Mouse (Mus musculus) cerebellum, adult 11-12 months (tissue): ENCODE results near the gene Efcc1.
"Not testable (repeated sequence)": the region's sequence is repeated elsewhere in the genome, so short reads cannot be mapped to it uniquely, and the experiment has no call there.

Experiments
- DNase-seq: peaks from one replicate; pipeline ENCODE4 v3.0.0; 2022

Gene Efcc1

GRCm38 (mm10) chr6:87745301-87745700, 14.6 kb downstream of the Efcc1 start:
- DNase-seq: no peak

DNA sequence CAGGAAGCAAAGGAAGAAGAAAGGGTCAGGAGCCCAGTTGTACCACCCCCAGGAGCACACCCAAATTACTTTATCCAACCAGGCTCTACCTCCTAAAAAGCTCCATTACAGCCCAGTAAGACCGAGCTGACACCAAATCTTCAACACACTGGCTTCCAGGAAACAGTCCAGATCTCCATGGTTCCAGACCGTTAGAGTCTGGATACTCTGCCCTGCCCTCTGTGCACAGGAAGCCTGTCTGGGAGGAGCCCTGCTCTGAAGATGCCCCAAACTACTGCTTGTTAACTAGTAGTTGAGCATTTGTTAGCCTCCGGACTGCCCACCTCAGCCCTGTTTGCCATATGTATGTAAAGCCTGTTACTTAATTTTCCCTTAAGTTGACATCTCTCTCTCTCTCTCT, 15.4 kb downstream of the Efcc1 start:
- no peak for DNase-seq

GRCm38 (mm10) chr6:87746849-87747248, 16.2 kb downstream of the Efcc1 start:
- no peak for DNase-seq

- no peak for DNase-seq
Measured at GRCm38 (mm10) chr6:87748078-87748477, 17.4 kb downstream of the Efcc1 start.

DNA sequence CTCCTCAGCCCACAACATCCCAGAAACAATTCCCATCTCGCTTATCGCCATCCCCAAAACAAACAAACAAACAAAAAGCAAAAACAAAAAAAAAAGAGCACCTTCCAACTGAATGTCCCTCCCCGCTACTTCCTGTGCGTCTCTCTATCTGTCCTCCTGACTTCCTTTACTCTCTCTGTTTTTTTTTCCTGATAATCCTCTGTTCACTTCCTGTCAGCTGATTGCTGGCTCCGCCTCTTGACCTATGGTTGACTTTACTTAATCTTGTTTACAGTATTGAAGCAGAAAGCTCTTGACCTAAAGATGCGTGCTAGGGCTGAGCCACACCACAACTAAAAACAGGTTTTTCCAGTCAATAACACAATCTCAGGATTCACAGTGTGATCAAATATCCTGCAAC, 17.9 kb downstream of the Efcc1 start:
- no peak for DNase-seq

- no peak for DNase-seq
Measured at GRCm38 (mm10) chr6:87750184-87750910, 19.7 kb downstream of the Efcc1 start.

DNA sequence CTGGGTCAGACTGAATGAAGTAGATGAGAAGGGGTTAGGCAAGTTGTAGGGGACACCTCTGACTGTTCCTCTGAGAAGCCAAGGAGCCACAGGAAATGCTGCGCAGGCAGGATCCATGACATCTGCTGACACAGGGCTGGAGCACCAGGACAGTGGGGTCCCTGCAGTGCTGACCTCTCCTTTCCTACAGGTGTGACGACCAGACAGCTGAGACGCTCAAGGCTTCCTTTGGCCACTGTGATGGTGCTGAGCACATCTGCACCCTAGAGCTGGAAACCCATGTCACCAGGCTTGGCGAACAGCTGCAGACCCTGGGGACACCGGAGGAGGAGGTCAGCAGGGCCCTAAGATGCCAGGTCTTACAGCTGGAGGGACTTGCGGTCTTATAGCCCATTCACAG, 20.9 kb downstream of the Efcc1 start:
- DNase-seq: no peak

DNA sequence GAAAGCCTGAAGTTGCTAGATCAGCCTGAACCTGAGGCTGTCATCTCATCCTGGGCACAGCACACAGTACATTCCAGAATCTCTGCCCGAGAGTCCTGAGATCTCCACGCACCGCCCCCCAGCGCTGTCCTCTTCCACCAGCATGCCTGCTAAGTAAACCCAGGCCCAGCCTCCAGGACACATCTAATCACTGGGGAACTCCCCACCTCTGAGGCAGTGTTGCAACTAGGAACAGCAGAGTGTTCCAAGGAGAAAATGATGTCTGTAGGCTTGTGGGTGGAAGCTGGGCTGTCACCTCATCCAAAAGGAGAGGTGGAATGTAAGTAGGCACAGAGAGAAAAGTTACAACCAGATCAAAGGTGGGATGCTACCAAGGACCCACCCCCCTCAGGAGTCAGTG, 24.5 kb downstream of the Efcc1 start:
- no peak for DNase-seq

DNA sequence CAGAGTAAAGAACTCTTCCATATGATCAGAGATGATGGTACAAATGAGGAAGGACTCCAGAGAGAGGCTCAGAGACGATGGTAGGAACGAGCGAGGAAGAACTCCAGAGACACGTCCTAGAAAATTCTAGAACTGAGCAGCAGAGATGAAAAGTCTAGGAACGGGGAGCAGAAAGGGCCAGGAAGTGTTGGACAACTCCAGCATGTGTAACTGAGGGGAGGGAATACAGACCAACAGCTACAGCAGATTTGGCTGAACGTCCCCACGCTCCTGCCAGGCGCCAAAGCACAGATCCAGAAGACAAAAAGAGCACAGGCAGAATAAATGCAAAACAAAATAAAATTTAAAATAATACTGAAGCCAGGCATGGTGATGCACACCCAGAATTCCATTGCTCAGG, 26.2 kb downstream of the Efcc1 start:
- DNase-seq: no peak

GRCm38 (mm10) chr6:87759404-87759803, 28.7 kb downstream of the Efcc1 start:
- DNase-seq: no peak

DNA sequence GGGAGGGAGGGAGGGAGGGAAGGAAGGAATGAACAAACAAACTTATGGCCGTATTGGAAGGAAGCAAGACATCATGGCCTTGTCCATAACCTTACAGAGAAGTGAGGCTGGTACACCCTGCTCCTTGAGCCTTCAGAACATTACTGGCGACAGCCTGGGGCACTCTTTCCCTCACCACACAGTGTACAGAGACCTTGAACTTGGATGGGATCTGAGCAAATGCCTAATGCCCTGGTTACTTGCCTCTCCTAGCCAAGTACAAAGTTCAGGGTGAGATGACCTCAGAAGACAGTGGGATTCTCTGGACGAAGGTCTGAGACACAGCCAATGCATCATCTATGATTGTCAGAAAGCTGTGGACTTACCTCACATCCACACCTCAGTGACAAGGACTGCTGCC, 29.2 kb downstream of the Efcc1 start:
- DNase-seq: no peak

- DNase-seq: no peak
Measured at GRCm38 (mm10) chr6:87762161-87762560, 31.5 kb downstream of the Efcc1 start.

DNA sequence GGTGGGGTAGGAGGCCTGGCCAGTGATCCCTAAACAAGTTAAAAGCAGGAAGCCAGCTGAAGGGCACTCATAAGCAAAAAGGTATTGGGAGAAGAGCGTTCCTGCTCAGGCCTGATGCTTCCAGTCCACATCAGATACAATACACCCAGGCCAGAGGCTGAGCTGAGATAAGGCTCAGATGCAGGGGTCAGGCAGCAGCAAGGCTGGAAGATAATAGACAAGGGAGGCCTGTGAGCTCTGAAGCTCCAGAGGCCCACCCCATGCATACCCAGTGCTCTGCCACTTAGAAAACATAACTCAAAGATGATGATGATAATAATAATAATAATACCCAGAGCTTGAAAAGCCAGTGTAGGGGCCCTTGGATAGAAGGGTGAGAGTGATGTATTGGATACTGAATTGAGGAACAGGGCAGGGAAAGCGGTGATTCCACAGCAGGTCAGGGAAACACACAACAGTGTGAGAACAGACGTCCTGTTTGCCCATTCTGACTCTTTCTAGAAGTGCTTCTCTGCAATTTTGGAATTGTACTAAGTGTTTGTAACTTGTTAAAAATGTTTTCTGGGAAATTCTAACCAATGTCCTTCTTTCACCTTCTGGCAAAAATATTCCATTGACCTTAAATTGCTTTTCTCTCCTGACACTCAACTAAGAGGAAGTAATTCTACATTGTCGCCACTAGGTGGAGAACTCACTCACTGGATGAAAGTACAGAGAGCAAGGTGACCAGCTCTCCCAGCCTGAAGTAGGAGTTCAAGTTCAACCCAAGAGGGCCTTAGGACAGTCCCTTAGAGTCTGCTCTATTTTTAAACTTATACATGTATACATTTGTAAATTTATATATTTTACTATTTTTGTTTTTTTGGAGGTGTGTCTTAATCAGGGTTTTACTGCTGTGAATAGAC, 33.0 kb downstream of the Efcc1 start:
- DNase-seq: no peak

GRCm38 (mm10) chr6:87764296-87764695, 33.6 kb downstream of the Efcc1 start:
- not testable (repeated sequence) for DNase-seq

DNA sequence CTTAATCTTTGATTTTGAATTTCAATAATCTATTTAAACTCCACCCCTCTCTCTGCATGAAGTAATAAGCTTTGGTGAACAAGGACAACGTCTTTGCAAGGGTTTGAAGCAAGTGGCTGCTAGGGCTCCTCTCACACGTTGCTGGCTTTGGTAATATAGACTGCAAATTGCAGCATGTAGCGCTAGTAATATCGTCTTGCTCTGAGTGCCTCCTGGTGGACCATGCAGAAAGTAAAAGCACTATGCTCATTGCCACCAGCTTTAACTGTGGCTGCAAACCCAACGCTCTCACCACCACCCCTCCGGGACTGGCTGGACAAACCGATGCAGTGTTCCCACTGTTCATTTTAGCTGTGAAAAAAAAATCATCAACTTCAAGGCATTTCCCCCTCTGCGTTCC, 40.0 kb downstream of the Efcc1 start:
- DNase-seq: no peak

DNA sequence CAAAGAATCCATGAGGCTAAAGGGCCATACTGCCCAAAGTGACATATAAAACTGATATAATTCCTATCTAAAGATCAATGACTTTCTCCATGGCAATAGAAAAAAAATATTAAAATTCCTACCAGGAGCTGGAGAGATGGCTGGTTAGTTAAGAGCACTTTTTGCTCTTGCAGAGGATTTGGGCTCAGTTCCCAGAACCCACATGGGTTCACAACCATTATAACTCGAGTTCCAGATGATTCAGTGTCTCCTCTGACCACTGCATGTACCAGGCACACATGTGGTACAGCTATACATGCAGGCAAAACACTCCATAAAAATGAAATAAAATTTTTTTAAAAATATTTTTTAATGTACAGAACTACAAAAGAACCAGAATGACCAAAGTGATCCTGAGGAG, 43.8 kb downstream of the Efcc1 start:
- DNase-seq: no peak

DNA sequence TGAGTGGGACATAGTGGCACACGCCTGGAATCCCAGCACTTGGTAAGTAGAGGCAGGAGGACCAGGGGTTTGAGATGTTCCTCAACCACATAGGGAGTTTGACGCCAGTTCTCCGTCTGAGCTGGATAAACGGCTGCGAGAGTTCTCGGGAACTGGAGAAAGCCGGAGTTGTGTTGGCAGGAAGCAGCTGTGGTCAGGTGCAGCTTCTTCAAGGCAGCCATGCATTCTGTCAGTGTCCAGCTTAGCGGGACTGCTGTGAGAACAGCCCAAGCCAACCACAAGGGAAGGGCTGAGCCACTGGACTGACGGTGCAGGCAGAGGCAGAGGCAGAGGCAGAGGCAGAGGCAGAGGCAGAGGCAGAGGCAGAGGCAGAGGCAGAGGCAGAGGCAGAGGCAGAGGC, 44.2 kb downstream of the Efcc1 start:
- no peak for DNase-seq

DNA sequence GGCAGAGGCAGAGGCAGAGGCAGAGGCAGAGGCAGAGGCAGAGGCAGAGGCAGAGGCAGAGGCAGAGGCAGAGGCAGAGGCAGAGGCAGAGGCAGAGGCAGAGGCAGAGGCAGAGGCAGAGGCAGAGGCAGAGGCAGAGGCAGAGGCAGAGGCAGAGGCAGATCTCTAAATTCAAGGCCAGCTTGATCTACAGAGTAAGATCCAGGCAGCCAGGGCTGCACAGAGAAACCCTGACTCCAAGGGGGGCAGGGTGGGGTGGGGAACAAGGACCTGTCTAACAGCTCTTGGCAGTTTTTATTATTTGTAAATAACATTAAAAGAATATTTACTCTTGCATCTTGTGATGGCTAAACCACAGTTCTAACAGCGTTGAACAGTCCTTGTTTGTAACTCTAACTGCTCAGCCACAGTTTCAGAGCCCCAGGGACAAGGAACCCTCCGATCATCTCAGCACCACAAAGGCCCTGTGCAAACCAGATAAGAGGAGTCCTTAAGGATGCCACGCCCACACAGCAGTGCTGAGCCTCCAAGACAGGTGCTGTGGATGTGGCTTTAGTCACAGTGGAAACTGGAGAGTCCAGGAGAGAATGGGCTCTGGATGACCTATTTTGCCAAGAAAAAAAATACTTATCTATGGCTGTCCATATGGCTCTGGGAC, 45.0 kb downstream of the Efcc1 start:
- DNase-seq: no peak

DNA sequence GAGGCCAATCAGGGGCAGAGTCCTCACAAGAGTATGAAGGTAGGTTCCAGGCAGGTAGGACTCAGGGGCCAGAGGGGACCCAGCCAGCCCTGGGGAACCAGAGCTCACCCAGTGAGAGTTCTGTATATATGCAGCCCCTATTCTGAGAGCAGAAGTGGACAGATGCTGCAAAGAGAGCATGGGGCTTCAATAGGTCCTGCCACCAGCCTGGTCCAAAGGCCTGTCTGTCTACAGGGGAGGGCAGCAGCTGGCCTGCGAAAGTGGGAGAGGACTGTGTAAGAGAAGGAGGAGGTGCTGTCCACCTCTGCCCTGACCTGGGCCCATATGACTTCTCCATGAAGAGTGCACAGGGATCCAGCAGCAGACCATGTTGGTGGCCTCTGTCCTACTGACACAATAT, 46.0 kb downstream of the Efcc1 start:
- DNase-seq: no peak

DNA sequence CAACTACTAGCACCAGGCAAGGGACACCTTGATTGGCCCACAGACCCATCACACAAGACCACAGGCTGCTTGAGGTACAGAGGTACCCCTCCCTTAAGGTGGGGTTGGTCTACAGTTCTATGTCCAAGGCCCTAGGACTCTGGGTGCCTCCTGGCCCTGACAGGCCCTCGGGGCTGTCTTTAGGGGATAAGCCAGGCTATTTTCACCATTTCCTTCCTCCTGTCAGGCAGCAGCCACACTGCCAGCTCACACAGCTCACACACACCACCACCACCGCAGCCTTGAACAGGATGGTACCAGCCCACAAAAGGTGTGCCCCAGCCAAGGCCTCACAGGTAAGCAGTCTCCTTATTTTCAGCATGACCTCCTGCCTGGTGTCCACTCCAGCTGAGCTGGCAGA, 47.2 kb downstream of the Efcc1 start, which contains the start of gene Gp9:
Gene Gp9 (plus strand): TSS at position 231 of the 400 bp plus-strand sequence.
- no peak for DNase-seq

- no peak for DNase-seq
Measured at GRCm38 (mm10) chr6:87778294-87779173, 47.9 kb downstream of the Efcc1 start.
